Mouse (Mus musculus): ENCODE data around the gene Btbd35f14.
"Not testable (repeated sequence)": the region's sequence is repeated elsewhere in the genome, so short reads cannot be mapped to it uniquely, and the experiment has no call there.

Btbd35f14 gene

DNA sequence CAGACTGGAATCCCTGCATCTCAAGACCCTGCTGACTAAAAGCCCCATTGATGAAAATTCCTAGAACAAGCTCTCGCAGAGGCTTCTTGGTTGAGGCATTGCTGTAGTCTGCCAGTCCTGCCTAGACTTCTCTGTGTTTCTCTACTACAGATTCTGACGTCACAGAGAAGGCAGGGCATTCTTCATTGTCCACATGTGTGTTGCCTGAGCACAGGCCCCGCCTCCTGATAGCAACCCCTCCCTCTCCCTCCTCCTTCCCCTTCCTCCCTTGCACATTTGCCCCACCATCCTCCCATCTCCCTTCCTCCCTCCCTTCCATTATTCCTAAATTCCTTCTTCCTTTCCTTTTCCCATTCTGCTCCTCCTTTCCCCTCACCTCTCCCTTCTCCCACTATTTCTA, at the start of gene Btbd35f14:
Btbd35f14 (minus strand) TSS at position 101 of the 400 bp plus-strand sequence.
- not testable (repeated sequence) for DNase-seq (ENCODE audit: low spot score in 2 of 2)

DNA sequence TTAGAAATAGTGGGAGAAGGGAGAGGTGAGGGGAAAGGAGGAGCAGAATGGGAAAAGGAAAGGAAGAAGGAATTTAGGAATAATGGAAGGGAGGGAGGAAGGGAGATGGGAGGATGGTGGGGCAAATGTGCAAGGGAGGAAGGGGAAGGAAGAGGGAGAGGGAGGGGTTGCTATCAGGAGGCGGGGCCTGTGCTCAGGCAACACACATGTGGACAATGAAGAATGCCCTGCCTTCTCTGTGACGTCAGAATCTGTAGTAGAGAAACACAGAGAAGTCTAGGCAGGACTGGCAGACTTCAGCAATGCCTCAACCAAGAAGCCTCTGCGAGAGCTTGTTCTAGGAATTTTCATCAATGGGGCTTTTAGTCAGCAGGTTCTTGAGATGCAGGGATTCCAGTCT, 45.3 kb downstream of the Btbd35f14 start, which contains the start of gene Btbd35f13:
Btbd35f13 (plus strand) TSS at position 301 of the 400 bp plus-strand sequence.
- not testable (repeated sequence) for DNase-seq (ENCODE audit: low spot score in 2 of 2)
